Mouse (Mus musculus) cerebellum, adult 2 months (tissue): ENCODE measurements around the gene Cnn1. TPM values are rescaled to one million over a fixed set of nuclear protein-coding genes. Genes with fewer than 3 reads are reported as not detected.
"Not testable (repeated sequence)": the region's sequence is repeated elsewhere in the genome, so short reads cannot be mapped to it uniquely, and the experiment has no call there.

Experiments
- DNase-seq, 2 experiments: peaks; one replicate each; pipeline ENCODE4 v3.0.0; 2021
- H3K27ac ChIP-seq: fragments of 200-500 bp; 2 replicates; pipeline ENCODE4 v1.5.1; 2012; ENCODE audit warnings: low read length, control low read depth, inconsistent platforms; ENCODE audit not compliant: insufficient read depth
- H3K27me3 ChIP-seq: fragments of 200-500 bp; 2 replicates; pipeline ENCODE4 v1.6.1; 2012; ENCODE audit warnings: inconsistent platforms, mild to moderate bottlenecking, low read length, moderate library complexity; ENCODE audit not compliant: control insufficient read depth, insufficient read depth
- H3K4me1 ChIP-seq: fragments of 200-500 bp; 2 replicates; pipeline ENCODE4 v1.6.1; 2011; ENCODE audit warnings: low read length; ENCODE audit not compliant: control insufficient read depth, insufficient read depth
- H3K4me3 ChIP-seq: fragments of 200-500 bp; replicated peaks from 2 replicates; pipeline ENCODE3; 2011; ENCODE audit warnings: mild to moderate bottlenecking, low read depth, low read length, control low read depth; ENCODE audit not compliant: insufficient read depth
- CTCF ChIP-seq: fragments of 200-500 bp; IDR thresholded peaks from 2 replicates; pipeline ENCODE4 v1.5.1; 2011; ENCODE audit warnings: low read depth, mild to moderate bottlenecking, control low read depth, low read length, moderate library complexity, borderline replicate concordance; ENCODE audit not compliant: insufficient read depth
- POLR2A ChIP-seq: fragments of 200-500 bp; IDR thresholded peaks from 2 replicates; pipeline ENCODE4 v1.6.1; 2011; ENCODE audit warnings: low read length, control low read depth, borderline replicate concordance; ENCODE audit not compliant: insufficient read depth
- WGBS: fragments of 180-500 bp; shearing (Covaris S2); methylation state at CpG from one replicate; pipeline ENCODE4 v1.1.7; 2018; 5-methylcytosine and 5-hydroxymethylcytosine counted together
- polyA plus RNA-seq: library from polyadenylated mRNA; depleted of rRNA; stranded (reverse); fragments of >200 nt; gene quantifications from 2 replicates; pipeline ENCODE4 v1.2.3, GENCODE M21; 2012

The Cnn1 gene
- polyA plus RNA-seq, 1 experiment = 1.6 TPM

DNA sequence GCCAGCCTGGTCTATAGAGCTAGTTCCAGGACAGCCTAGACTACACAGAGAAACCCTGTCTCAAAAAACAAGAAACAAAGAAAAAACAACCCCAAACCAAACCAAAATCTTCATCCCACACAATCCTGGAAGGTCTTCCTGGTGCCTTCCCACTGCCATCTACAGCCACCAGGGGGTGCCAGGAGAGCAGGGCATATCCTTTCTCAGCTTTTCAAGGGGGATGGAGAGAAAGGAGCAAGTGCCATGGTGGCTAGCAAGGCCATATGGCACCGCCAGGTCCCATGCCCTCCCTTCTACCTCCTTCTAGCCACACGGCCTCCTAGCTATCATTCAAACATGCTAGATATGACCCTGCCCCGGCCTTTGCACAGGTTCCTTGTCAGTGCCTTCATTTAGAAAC, 32.6 kb upstream of the Cnn1 start:
- Histone ChIP-seq H3K4me3 (no peak overlapping the region), H3K4me1 (peaks cover 65% of the 10 kb centered on the region), H3K27ac (peak overlapping the region; percentile 19; the same call in 1 of the 2 replicates), H3K27me3 (no peaks in the 10 kb centered on the region)
- 26% methylated on average over 3 of the region's 3 CpGs for WGBS
- TF ChIP-seq POLR2A = no peak
- TF ChIP-seq CTCF = peak; percentile 73
- DNase-seq = peak; percentile 63 to 65

DNA sequence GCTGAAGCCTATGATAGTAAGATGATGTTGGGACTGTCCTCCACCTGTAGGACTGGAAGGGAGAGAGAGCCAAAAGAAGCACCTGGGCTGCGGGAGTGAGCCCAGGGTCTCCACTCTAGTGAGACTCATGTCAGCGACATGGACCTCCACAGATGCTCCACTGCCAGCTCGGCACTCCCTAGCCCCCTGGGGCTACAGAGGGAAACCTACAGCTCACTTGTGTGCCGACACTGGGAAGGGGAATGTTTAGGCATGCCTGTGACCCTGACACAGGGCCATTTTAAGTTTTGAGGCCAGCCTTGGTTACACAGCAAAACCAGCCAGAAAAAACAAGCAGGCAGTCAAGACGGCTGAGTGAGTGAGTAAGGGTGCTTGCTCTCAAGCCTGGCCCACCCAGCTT, 31.8 kb upstream of the Cnn1 start:
- no peak for TF ChIP-seq CTCF
- no peak for TF ChIP-seq POLR2A
- H3K27me3 ChIP-seq = no peaks in the 10 kb centered on the region
- DNase-seq = no peak
- 63% methylated on average over 5 of the region's 5 CpGs for WGBS
- peaks cover 59% of the 10 kb centered on the region for H3K4me1 ChIP-seq
- H3K4me3 ChIP-seq = no peak overlapping the region
- H3K27ac ChIP-seq = no peak overlapping the region

DNA sequence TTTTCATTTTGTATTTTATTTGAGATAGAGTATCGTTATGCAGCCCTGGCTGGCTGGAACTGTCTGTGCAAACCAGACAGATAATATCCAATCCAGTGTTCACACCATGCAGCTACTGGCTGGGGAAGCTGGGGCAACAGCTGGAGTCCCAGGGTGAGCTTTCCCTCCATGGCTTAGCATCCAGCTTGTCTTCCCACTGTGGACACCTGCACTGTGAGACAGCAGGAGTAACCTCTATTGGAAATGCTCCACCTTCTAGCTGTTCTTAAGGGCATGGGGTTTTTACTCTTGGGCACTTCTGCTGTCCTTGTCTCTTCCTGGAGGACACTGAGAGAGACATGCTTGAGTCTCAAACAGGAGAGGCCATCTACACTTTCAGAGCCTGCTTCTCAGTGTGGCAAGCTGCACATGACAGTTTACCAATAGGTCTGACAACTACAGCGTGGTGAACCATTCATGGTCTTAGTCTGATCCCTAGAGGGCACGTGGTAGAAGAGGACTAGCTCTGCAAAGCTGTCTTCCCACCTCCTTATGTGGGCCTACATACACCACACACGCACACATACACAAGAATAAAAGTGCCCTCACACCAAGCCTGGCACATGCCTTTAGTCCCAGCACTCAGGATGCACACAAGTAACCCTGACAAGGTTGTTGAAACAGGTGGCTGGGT, 29.0 kb upstream of the Cnn1 start:
- Histone ChIP-seq H3K27ac (no peak overlapping the region), H3K4me3 (peak overlapping the region; percentile 57), H3K27me3 (no peaks in the 10 kb centered on the region), H3K4me1 (peaks cover 34% of the 10 kb centered on the region)
- 27% methylated on average over 4 of the region's 4 CpGs for WGBS
- DNase-seq = peak in 1 of 2 experiments; percentile 21
- TF ChIP-seq POLR2A = no peak
- peak; percentile 50; the same call in 1 of the 2 replicates for TF ChIP-seq CTCF

DNA sequence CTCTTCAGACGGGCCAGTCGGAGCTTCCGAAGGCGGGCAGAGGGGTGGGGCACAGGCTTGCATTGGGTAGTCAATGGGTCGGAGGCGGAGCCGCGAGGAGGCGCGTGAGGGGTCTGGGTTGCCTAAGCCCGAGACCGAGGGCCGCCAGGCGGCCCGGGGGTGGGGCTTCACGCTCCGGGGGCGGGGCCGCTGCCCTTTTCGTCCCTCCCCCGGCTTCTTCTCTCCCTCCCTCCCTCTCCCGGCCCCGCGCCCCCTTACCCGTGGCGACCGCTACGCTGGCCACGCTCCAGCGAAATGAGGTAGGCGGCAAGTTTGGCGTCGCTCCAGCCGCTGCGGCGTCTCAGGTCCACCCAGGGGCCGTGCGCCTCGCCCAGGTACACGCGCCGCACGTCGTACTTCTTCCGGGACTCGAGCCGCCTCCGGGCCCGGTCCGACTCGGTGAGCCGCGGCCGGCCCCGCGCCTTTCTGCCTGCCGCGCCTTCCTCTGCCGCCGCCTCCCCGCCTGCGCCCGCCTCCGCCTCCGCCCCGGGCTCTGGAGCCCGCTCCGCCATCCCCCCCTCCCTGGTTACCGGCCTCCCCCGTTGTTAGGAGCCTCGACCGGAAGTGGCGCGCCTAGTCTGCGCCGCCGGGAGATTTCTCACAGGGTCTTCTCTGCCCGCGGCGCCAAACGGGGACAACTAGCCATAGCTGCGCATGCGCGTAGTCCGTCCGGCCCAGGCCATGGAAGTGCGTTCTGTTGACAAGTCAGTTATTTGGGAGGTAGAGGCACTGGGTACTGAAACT, 28.0 kb upstream of the Cnn1 start, which contains the start of the genes Gm49318 and Zfp653:
Gene Gm49318 (minus strand): TSS at position 469 of the 783 bp plus-strand sequence.
Gene Zfp653 (minus strand): TSS at position 586 of the 783 bp plus-strand sequence.
- peak; percentile 97 to 98 for DNase-seq
- Histone ChIP-seq H3K27ac (peak within 1 kb of the TSS; percentile 76), H3K4me3 (peak within 1 kb of the TSS; percentile 79), H3K4me1 (peaks cover 27% of the 10 kb centered on the region), H3K27me3 (no peaks in the 10 kb centered on the region)
- WGBS = under 1% methylated on average over 70 of the region's 87 CpGs
- no peak for TF ChIP-seq CTCF
- peak; percentile 92 for TF ChIP-seq POLR2A

DNA sequence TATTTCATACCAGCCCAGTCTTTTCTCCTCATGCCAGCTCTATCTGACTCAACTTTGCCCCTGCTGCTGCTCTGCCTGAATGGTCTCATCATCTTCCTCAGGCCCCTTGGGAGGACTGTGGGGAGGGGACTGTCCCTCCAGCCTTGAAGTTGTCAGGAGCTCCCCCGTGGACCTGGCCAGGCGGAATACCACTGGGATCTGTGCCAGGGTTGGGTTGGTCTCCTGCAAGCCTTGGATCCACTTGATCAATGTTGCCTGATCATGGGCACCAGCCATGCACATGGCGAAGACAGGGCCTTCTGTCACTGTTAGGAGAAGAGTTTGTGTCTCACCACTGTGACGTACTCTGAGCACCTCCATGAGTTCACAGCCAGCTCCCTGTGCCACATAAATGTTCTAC, 26.7 kb upstream of the Cnn1 start:
- Histone ChIP-seq H3K27ac (peak overlapping the region; percentile 2; the same call in 1 of the 2 replicates), H3K4me1 (peaks cover 17% of the 10 kb centered on the region), H3K4me3 (no peak overlapping the region), H3K27me3 (no peaks in the 10 kb centered on the region)
- DNase-seq = no peak
- 68% methylated on average over 4 of the region's 4 CpGs for WGBS
- TF ChIP-seq POLR2A (no peak), CTCF (no peak)

DNA sequence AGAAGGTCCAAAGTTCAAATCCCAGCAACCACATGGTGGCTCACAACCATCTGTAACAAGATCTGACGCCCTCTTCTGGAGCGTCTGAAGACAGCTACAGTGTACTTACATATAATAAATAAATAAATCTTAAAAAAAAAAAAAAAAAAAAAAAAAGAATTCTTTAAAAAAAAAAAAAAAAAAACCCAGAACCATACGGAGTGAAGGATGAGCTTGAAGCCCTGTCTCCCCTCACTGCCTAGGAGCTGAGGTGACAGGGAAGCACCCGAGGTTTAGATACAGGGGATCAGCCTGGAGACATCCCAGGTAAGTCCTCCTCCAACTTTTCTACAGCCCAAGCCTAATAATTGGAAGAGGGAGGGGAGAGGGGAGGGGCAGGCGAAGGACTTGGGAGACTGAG, 23.2 kb upstream of the Cnn1 start:
- WGBS = 84% methylated on average over 5 of the region's 5 CpGs
- DNase-seq, H3K27me3 ChIP-seq, H3K27ac ChIP-seq, H3K4me3 ChIP-seq, H3K4me1 ChIP-seq: not testable (repeated sequence)

DNA sequence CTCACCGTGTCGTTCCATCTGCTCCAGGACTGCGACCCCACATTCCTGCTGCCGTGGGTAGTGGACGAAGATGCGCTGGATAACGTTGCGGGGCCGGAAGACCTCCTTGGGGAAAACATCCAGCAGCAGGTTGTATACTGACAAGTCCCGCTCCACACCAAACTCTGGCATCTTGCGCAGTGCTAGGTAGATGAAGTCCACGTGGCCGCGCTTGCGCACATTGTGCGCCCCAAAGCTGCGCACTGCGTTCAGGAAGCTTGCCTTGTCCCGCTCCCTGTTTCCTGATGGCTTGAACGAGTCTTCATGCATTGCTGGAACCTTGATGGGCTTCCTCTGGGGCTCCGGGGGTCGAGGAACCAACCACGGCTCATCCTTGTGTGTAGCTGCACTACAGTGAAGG, 22.8 kb upstream of the Cnn1 start:
- no peak overlapping the region for H3K27ac ChIP-seq
- H3K4me1 ChIP-seq = no peaks in the 10 kb centered on the region
- no peak overlapping the region for H3K4me3 ChIP-seq
- no peaks in the 10 kb centered on the region for H3K27me3 ChIP-seq
- DNase-seq = no peak
- no peak for TF ChIP-seq POLR2A
- no peak for TF ChIP-seq CTCF
- 93% methylated on average over 23 of the region's 23 CpGs for WGBS

DNA sequence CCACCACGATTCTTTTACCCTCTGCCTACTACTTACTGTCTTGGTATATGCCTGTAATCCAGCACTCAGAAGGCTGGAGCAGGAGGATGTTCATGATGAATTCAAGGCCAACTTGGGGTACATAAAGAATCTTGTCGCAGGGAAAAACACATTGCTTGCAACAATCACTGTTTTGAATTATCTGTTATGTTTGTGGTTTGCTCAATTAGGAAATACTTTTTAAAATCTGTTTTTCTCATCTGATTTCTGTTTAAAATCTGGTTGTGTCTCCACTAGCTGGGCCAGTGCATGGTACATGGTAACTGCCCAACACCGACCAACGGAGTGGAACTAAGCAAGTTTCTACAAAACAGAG, 14.4 kb upstream of the Cnn1 start:
- TF ChIP-seq CTCF (no peak), POLR2A (no peak)
- Histone ChIP-seq H3K27me3 (no peaks in the 10 kb centered on the region), H3K27ac (peak overlapping the region; percentile 68; the same call in 1 of the 2 replicates), H3K4me1 (peaks cover 8% of the 10 kb centered on the region; the same call in 1 of the 2 replicates), H3K4me3 (peak overlapping the region; percentile 73)
- WGBS = 17% methylated on average over 4 of the region's 4 CpGs
- DNase-seq = no peak
